Mouse (Mus musculus): ENCODE results near the gene Tgfbr2.
"Not testable (repeated sequence)": the region's sequence is repeated elsewhere in the genome, so short reads cannot be mapped to it uniquely, and the experiment has no call there.

Gene Tgfbr2

GRCm38 (mm10) chr9:116058475-116058874, 116.7 kb downstream of the Tgfbr2 start:
- no peak for DNase-seq

- DNase-seq: no peak
Measured at GRCm38 (mm10) chr9:116053976-116054375, 121.2 kb downstream of the Tgfbr2 start.

GRCm38 (mm10) chr9:116049985-116050384, 125.2 kb downstream of the Tgfbr2 start:
- no peak for DNase-seq

GRCm38 (mm10) chr9:116041787-116042186, 133.4 kb downstream of the Tgfbr2 start:
- DNase-seq: peak; percentile 25 to 80

GRCm38 (mm10) chr9:116041369-116041768, 133.8 kb downstream of the Tgfbr2 start:
- no peak for DNase-seq

- not testable (repeated sequence) for DNase-seq
Measured at GRCm38 (mm10) chr9:116040852-116041251, 134.3 kb downstream of the Tgfbr2 start.

- no peak for DNase-seq
Measured at GRCm38 (mm10) chr9:116039981-116040380, 135.2 kb downstream of the Tgfbr2 start.

GRCm38 (mm10) chr9:116038275-116038674, 136.9 kb downstream of the Tgfbr2 start:
- DNase-seq: no peak
